Mouse (Mus musculus): ENCODE data around the gene Rabif. TPM values are rescaled to one million over a fixed set of nuclear protein-coding genes. Genes with fewer than 3 reads are reported as not detected.
A peak's percentile ranks its signal among the peaks of the same experiment; 100 is the strongest.
"Not testable (repeated sequence)": the region's sequence is repeated elsewhere in the genome, so short reads cannot be mapped to it uniquely, and the experiment has no call there.

The Rabif gene
- polyA plus RNA-seq, 1 experiment from 2014 or later, result 76.8 TPM

DNA sequence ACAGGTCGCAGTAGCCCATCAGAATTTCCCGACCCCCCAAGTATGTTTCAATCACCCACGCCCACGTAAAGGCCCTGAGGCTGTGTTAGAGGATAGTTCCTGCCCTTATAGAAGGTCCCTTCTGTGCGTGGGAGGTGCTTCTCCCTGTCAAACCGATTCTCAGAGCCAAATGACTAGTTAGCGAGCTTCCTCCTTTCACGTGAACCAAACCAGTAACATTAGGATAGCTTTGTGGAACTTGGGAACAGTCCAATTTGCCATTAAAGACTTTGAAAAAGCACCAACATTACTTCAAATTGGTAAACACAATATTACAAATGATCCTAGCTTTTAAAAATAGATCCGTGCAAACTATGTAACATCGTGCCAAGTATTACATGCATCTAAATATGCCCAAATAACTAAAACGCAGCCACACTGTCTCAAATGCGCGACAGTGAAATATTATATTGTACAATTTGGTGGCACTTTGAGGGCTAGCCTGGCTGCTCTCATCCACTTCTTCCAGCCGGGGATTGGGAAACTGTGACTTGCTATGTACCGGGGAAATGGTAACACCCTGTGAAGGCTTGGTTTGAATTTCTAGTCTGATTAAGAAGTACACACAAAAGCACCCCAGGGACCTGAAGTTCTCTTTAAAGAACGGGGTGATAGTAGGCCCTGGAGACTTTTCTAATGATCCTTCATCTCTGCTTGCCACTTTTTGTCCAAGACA, 19.6 kb downstream of the Rabif start:
- 0 out of 2 replicates have a peak overlapping the region, but pooled peaks have one; percentile 31 for H3K9ac ChIP-seq (replicated peaks)
- peaks cover 29% of the 10 kb centered on the region for H3K27me3 ChIP-seq (replicated peaks)
- ATAC-seq (ENCODE audit: low FRiP score), result no peak
- H3K9me3 ChIP-seq (replicated peaks), result no peaks in the 10 kb centered on the region
- H3K4me2 ChIP-seq, result peak overlapping the region; percentile 64
- 42% methylated on average over 16 of the region's 16 CpGs for WGBS
- peaks cover 4% of the 10 kb centered on the region; the same call in 1 of the 2 replicates for H3K36me3 ChIP-seq
- H3K4me1 ChIP-seq, result peaks cover 22% of the 10 kb centered on the region
- H3K27ac ChIP-seq (replicated peaks), result no peak overlapping the region
- peak overlapping the region; percentile 30; the same call in 1 of the 2 replicates for H3K4me3 ChIP-seq (replicated peaks)

DNA sequence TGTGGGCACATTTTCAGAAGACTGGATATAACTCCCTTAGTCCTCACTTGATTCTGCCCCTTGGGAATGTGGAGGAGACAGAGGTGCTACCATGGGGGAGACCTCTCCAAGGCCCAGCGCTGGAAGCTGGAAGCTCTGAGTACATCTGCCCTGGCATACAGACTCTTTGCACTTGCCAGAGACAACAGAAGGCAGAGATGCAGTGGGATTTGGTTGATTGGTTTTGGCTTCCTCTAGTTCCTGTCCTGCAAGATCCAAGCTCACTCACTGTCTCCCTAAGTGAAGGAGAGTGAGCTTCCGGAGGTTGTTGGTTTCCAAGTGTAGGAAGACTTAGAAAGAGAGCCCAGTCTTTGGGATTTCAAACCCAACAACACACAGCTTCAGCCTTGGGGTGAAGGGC, 21.4 kb downstream of the Rabif start:
- no peaks in the 10 kb centered on the region for H3K36me3 ChIP-seq
- no peaks in the 10 kb centered on the region for H3K9me3 ChIP-seq (replicated peaks)
- no peak for ATAC-seq (ENCODE audit: low FRiP score)
- H3K4me3 ChIP-seq (replicated peaks), result no peak overlapping the region
- H3K27ac ChIP-seq (replicated peaks), result 0 out of 2 replicates have a peak overlapping the region, but pooled peaks have one; percentile 15
- no peak overlapping the region for H3K4me2 ChIP-seq
- no peak overlapping the region for H3K9ac ChIP-seq (replicated peaks)
- peaks cover 22% of the 10 kb centered on the region for H3K4me1 ChIP-seq
- H3K27me3 ChIP-seq (replicated peaks), result peaks cover 29% of the 10 kb centered on the region
- WGBS, result 73% methylated on average over 2 of the region's 2 CpGs

DNA sequence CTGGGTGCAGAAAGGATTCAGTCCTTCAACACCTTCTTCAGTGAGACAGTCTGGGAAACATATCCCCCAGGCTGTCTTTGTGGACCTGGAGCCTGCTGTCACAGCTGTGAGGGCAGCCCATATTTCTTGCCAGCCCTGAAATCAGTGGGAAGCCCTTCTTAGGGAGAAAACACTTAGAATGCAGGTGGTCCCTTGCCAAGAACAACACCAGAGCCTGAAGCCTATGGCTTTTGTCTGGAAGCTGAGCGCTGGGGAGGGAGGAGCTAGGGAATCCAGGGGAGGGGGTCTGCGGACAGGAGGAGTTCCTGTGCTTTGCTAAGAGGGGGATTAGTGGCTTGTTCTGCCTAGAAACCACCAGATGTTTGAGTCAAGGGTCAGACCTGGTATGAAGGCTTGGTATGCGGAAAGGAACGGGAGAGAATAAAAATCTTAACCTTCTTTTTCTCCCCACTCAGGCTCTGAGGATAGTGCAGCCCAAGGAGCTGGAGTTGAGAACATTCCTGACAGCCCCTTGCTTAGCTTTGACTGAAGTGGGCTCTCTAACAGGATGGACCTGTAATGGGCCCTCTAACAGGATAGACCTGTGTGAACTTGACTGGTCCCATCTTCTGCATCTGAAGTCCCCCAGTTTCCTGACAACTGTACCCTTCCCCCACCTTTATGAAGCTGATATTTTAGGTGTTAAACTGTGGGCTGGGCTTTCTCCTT, 22.2 kb downstream of the Rabif start:
- Histone ChIP-seq H3K4me1 (peaks cover 21% of the 10 kb centered on the region), H3K27me3 (replicated peaks) (peaks cover 26% of the 10 kb centered on the region), H3K9ac (replicated peaks) (no peak overlapping the region), H3K4me3 (replicated peaks) (no peak overlapping the region), H3K36me3 (no peaks in the 10 kb centered on the region), H3K27ac (replicated peaks) (0 out of 2 replicates have a peak overlapping the region, but pooled peaks have one; percentile 15), H3K4me2 (no peak overlapping the region), H3K9me3 (replicated peaks) (no peaks in the 10 kb centered on the region)
- WGBS, result 35% methylated on average over 4 of the region's 4 CpGs
- no peak for ATAC-seq (ENCODE audit: low FRiP score)

DNA sequence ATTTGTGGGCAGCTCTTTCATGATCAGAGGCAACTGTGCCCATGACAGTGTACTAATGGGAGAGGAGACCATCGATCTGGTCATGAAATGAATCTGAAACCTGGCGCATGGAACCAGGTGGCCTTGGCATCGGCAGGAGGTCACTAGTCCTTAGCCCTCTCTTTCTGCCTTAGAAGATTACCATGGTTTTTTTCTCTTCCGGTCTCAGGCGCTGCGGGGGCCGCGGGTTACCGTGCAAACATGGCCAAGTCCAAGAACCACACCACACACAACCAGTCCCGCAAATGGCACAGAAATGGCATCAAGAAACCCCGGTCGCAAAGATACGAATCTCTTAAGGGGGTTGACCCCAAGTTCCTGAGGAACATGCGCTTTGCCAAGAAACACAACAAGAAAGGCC, 23.4 kb downstream of the Rabif start:
- H3K9ac ChIP-seq (replicated peaks); H3K4me3 ChIP-seq (replicated peaks); H3K36me3 ChIP-seq; H3K4me1 ChIP-seq; ATAC-seq (ENCODE audit: low FRiP score); H3K4me2 ChIP-seq; H3K27ac ChIP-seq (replicated peaks); H3K9me3 ChIP-seq (replicated peaks): not testable (repeated sequence)
- peaks cover 16% of the 10 kb centered on the region for H3K27me3 ChIP-seq (replicated peaks)
- WGBS, result 95% methylated on average over 14 of the region's 14 CpGs

DNA sequence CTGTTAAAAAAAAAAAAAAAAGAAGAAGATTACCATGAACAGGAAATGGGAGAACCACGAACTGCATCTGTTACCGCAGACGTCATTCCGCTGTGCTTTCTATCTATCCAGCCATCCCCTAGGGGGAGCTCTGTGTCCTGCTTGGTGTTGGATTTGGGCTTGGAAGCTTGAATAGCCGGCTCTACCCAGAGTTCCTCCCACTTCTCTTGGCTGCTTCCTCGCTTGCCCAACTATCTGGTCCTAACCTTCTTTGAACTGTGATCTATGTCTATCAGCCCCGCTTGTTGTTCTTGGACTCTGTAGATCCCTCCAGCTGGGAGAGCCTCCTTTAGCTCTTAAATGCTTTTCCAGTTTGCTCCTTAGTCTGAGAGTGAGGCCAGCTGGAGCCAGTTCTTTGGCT, 24.2 kb downstream of the Rabif start:
- Histone ChIP-seq H3K27ac (replicated peaks) (no peak overlapping the region), H3K9ac (replicated peaks) (no peak overlapping the region), H3K9me3 (replicated peaks) (no peaks in the 10 kb centered on the region), H3K4me1 (peaks cover 2% of the 10 kb centered on the region), H3K36me3 (no peaks in the 10 kb centered on the region), H3K4me2 (no peak overlapping the region), H3K4me3 (replicated peaks) (no peak overlapping the region), H3K27me3 (replicated peaks) (peaks cover 8% of the 10 kb centered on the region)
- 14% methylated on average over 7 of the region's 7 CpGs for WGBS
- ATAC-seq (ENCODE audit: low FRiP score), result no peak; the same call in 1 of the 2 replicates

DNA sequence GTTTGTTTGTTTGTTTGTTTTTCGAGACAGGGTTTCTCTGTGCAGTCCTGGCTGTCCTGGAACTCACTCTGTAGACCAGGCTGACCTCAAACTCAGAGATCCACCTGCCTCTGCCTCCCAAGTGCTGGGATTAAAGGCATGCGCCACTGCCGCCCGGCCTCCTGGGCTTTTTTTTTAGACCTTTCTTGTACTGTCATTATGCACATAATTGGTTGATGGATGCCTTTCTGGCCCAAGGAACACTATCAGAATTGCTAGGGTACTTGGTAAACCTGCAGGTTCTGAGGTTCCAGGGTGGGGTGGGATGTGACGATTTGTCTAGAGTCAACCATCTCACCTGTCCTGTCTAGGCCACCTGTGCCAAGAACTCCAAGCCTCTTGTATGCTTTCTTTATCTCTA, 24.8 kb downstream of the Rabif start:
- 97% methylated on average over 5 of the region's 5 CpGs for WGBS
- H3K4me3 ChIP-seq (replicated peaks); H3K36me3 ChIP-seq; H3K9me3 ChIP-seq (replicated peaks); H3K4me2 ChIP-seq; H3K9ac ChIP-seq (replicated peaks); H3K27me3 ChIP-seq (replicated peaks); ATAC-seq (ENCODE audit: low FRiP score); H3K4me1 ChIP-seq; H3K27ac ChIP-seq (replicated peaks): not testable (repeated sequence)

DNA sequence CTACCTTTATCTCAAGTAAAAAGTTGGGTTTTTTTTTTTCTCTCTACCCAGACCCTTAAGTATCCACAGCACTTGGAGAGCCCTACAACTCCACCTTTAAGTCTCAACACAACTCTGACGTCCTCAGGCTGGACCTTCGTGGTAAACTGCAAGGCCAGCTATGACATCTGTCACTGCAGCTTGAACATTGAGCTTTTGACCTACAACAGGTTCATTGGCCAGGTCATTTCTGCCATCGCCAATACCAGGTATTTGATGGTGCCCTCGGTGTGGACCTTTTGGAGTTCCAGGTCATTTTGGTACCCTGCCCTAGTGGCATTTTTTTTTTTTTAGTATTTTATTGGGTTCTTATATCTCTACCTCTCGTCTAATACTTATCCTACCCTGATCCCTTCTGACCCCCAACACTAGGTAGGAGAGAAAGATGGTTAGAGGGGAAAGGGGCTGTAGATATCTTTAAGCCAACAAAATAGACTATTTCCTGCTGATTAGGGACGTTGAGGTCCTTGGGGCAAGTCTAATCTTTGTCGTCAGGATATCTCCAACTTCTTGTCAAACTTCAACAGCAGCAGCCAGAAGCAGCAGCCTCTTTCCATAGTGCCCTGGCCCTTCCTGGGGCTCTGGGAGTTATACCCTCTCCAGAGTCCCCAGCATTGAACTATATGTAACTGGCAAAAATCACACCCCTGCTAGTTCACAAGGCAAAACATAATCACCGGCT, 25.7 kb downstream of the Rabif start:
- H3K36me3 ChIP-seq, result no peaks in the 10 kb centered on the region
- no peak overlapping the region for H3K4me2 ChIP-seq
- H3K27me3 ChIP-seq (replicated peaks), result peaks cover under 1% of the 10 kb centered on the region; the same call in 1 of the 2 replicates
- H3K9me3 ChIP-seq (replicated peaks), result no peaks in the 10 kb centered on the region
- H3K4me1 ChIP-seq, result no peaks in the 10 kb centered on the region
- no peak for ATAC-seq (ENCODE audit: low FRiP score)
- no peak overlapping the region for H3K9ac ChIP-seq (replicated peaks)
- no peak overlapping the region for H3K4me3 ChIP-seq (replicated peaks)
- H3K27ac ChIP-seq (replicated peaks), result no peak overlapping the region
- 86% methylated on average over 8 of the region's 8 CpGs for WGBS

DNA sequence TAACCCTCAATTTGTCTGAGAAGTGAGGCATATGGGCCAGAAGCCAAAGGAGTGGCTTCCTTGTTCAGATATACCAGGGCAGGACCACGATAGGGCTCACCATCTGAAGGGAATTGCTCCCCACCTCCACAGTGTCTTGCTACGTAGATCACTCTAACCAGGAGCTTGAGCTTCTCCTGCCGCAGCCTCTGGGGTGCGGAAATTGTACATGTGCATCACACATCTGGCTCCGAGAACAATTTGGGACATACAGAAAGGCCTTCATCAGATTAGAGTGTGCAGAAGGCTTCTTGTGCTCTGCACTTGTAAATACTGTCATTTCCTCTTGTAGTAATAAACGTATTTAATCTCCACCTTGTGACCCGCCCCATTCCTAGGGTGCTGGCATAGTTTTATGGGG, 26.7 kb downstream of the Rabif start:
- no peak overlapping the region for H3K27ac ChIP-seq (replicated peaks)
- H3K27me3 ChIP-seq (replicated peaks), result no peaks in the 10 kb centered on the region
- H3K9me3 ChIP-seq (replicated peaks), result no peaks in the 10 kb centered on the region
- no peaks in the 10 kb centered on the region for H3K36me3 ChIP-seq
- WGBS, result 84% methylated on average over 7 of the region's 7 CpGs
- H3K4me1 ChIP-seq, result no peaks in the 10 kb centered on the region
- ATAC-seq (ENCODE audit: low FRiP score), result no peak
- no peak overlapping the region for H3K4me2 ChIP-seq
- H3K4me3 ChIP-seq (replicated peaks), result no peak overlapping the region
- H3K9ac ChIP-seq (replicated peaks), result no peak overlapping the region

DNA sequence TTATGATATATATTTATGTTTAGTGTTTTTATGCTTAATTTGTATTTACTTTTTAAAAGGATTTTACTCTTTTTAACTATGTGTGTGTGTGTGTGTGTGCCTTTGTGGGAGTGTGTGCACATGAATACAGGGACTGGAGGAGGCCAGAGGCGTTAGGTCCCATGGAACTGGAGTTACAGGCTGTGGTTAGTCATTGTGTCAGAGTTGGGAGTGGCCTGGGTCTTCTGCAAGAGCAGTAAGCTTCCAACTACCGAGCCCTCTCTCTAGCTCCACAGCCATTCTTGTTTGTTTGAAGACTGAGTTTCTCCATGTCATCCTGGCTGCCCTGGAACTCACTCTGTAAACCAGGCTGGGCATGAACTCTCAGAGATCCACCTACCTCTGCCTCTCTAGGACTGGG, 27.9 kb downstream of the Rabif start:
- Histone ChIP-seq H3K27ac (replicated peaks) (no peak overlapping the region), H3K4me3 (replicated peaks) (no peak overlapping the region), H3K27me3 (replicated peaks) (no peaks in the 10 kb centered on the region), H3K36me3 (no peaks in the 10 kb centered on the region), H3K4me1 (no peaks in the 10 kb centered on the region), H3K4me2 (no peak overlapping the region), H3K9ac (replicated peaks) (no peak overlapping the region), H3K9me3 (replicated peaks) (no peaks in the 10 kb centered on the region)
- ATAC-seq (ENCODE audit: low FRiP score), result no peak
- WGBS, result 55% methylated on average over 2 of the region's 2 CpGs

DNA sequence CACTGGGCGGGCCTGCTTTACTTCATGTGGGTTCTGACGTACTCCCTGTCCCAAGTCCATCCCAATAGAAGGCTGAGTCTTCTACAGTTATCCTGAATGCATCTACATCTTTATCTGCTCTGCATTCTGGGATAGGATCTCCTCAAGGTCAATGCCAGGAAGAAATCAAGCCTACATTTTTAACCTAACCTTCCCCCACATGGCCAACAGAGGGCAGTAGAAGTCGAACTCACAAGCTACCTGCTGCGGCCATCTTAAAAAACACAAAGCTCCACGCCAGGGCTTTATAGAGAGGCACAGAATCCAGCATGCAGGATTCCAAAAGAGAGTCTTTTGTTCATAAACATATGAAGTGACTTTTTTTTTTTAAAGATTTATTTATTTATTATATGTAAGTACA, 30.0 kb downstream of the Rabif start:
- no peak overlapping the region for H3K27ac ChIP-seq (replicated peaks)
- H3K36me3 ChIP-seq, result no peaks in the 10 kb centered on the region
- no peaks in the 10 kb centered on the region for H3K4me1 ChIP-seq
- no peak overlapping the region for H3K4me2 ChIP-seq
- no peaks in the 10 kb centered on the region for H3K9me3 ChIP-seq (replicated peaks)
- no peak overlapping the region for H3K4me3 ChIP-seq (replicated peaks)
- ATAC-seq (ENCODE audit: low FRiP score), result no peak
- WGBS, result 79% methylated on average over 5 of the region's 5 CpGs
- no peaks in the 10 kb centered on the region for H3K27me3 ChIP-seq (replicated peaks)
- no peak overlapping the region for H3K9ac ChIP-seq (replicated peaks)

DNA sequence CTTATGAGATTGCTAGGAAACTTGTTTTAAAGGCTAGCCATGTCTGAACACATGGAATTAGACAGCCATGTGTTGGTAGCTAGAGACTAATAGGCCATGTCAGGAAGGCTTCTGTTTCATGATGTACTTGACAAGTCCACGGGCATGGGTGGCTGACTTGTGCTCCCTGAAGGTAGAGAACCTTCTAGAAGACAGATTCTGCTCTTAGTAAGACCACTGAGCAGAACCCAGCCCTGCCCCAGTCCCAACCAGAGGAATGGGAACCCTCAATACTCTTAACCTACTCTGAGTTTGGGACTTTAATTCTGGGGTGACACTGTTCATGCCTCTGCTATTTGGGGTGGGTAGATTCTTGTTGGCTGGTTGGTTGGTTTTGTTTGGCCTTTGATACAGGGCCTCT, 30.6 kb downstream of the Rabif start:
- ATAC-seq (ENCODE audit: low FRiP score), result no peak
- Histone ChIP-seq H3K4me1 (no peaks in the 10 kb centered on the region), H3K27me3 (replicated peaks) (no peaks in the 10 kb centered on the region), H3K4me3 (replicated peaks) (no peak overlapping the region), H3K4me2 (no peak overlapping the region), H3K9ac (replicated peaks) (no peak overlapping the region), H3K9me3 (replicated peaks) (no peaks in the 10 kb centered on the region), H3K36me3 (no peaks in the 10 kb centered on the region), H3K27ac (replicated peaks) (no peak overlapping the region)
- whole genome bisulfite sequencing, result 82% methylated on average over 1 of the region's 1 CpGs

DNA sequence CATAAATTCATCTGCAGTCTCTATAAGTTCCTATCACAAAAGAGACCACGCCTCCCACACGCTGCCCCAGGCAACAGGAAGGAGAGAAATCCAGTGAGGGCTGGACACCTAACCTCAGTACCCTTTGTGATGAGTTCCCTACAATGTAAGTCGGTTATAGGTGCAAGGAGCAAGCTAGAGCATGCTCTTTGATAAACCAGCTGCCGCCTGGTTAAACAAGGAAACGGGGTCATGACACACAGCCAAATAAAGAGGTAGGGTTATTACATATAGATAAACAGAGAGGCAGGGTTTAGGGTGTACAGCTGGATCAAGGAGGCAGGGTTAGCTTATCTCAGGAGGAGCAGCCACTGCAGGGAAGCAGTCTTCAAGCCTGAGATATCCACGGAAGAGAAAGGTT, 32.3 kb downstream of the Rabif start:
- 88% methylated on average over 6 of the region's 6 CpGs for WGBS
- no peaks in the 10 kb centered on the region for H3K27me3 ChIP-seq (replicated peaks)
- no peak overlapping the region for H3K27ac ChIP-seq (replicated peaks)
- H3K4me3 ChIP-seq (replicated peaks), result no peak overlapping the region
- H3K4me1 ChIP-seq, result no peaks in the 10 kb centered on the region
- no peaks in the 10 kb centered on the region for H3K9me3 ChIP-seq (replicated peaks)
- ATAC-seq (ENCODE audit: low FRiP score), result no peak
- no peak overlapping the region for H3K9ac ChIP-seq (replicated peaks)
- H3K4me2 ChIP-seq, result no peak overlapping the region
- H3K36me3 ChIP-seq, result no peaks in the 10 kb centered on the region

Data from neural tube, embryonic 15.5 days (tissue).